Mouse (Mus musculus) 416B (cell line): Measurements from ENCODE around the gene Cacnb1.

Experiments used
- DNase-seq: peaks from one replicate; pipeline ENCODE4 v3.0.0; 2011; ENCODE audit warnings: low read depth

The Cacnb1 gene

GRCm38 (mm10) chr11:97986738-97987465, 35.9 kb downstream of the Cacnb1 start:
- no peak for DNase-seq

GRCm38 (mm10) chr11:97985727-97986677, 36.8 kb downstream of the Cacnb1 start, which contains the start of gene Plxdc1:
Gene Plxdc1, minus strand, starts transcription at chr11:97986444.
- DNase-seq: no peak

- peak; percentile 40 for DNase-seq
Observed at GRCm38 (mm10) chr11:97983983-97984382, 38.9 kb downstream of the Cacnb1 start.

- DNase-seq: no peak
Observed at GRCm38 (mm10) chr11:97983506-97983905, 39.3 kb downstream of the Cacnb1 start.

GRCm38 (mm10) chr11:97982721-97983120, 40.1 kb downstream of the Cacnb1 start:
- DNase-seq: no peak

- no peak for DNase-seq
Observed at GRCm38 (mm10) chr11:97980531-97980966, 42.3 kb downstream of the Cacnb1 start.

- no peak for DNase-seq
Observed at GRCm38 (mm10) chr11:97979824-97980495, 42.9 kb downstream of the Cacnb1 start.

GRCm38 (mm10) chr11:97978392-97978791, 44.4 kb downstream of the Cacnb1 start:
- no peak for DNase-seq

GRCm38 (mm10) chr11:97977797-97978196, 45.0 kb downstream of the Cacnb1 start:
- no peak for DNase-seq

GRCm38 (mm10) chr11:97974746-97975145, 48.1 kb downstream of the Cacnb1 start:
- no peak for DNase-seq

- no peak for DNase-seq
Observed at GRCm38 (mm10) chr11:97974141-97974540, 48.7 kb downstream of the Cacnb1 start.

- peak; percentile 22 for DNase-seq
Observed at GRCm38 (mm10) chr11:97972434-97972833, 50.4 kb downstream of the Cacnb1 start.

GRCm38 (mm10) chr11:97971232-97971631, 51.6 kb downstream of the Cacnb1 start:
- peak; percentile 14 for DNase-seq

GRCm38 (mm10) chr11:97970771-97971170, 52.1 kb downstream of the Cacnb1 start:
- no peak for DNase-seq

- no peak for DNase-seq
Observed at GRCm38 (mm10) chr11:97968385-97968784, 54.4 kb downstream of the Cacnb1 start.

GRCm38 (mm10) chr11:97967114-97967513, 55.7 kb downstream of the Cacnb1 start:
- no peak for DNase-seq

- DNase-seq: no peak
Observed at GRCm38 (mm10) chr11:97960907-97961306, 61.9 kb downstream of the Cacnb1 start.

GRCm38 (mm10) chr11:97959300-97959680, 63.5 kb downstream of the Cacnb1 start:
- DNase-seq: no peak

GRCm38 (mm10) chr11:97958641-97959299, 64.1 kb downstream of the Cacnb1 start:
- no peak for DNase-seq

- DNase-seq: no peak
Observed at GRCm38 (mm10) chr11:97956905-97957560, 65.8 kb downstream of the Cacnb1 start.

GRCm38 (mm10) chr11:97955915-97956314, 66.9 kb downstream of the Cacnb1 start:
- DNase-seq: no peak
